In the genomic region with DNA sequence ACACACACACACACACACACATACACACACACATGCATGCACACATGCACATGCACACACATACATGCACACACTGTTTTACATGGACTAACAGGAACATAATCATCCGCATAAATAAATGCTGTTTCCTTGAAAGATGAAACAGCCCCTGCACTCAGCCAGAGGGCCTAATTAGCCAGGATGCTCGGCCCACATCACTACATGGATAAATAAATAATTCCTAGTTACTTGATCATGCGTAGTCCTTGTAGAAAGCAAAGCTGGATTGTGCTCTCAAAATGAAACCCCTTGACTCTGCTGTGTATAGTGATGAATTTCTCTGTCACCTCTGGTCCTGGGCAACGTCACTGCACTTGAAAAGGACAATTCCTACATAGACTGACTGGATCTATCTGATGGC, we compare ENCODE assay signal across 20 mouse cellular contexts. TPM values are rescaled to one million over a fixed set of nuclear protein-coding genes. Genes with fewer than 3 reads are reported as not detected.
DNase-seq lines count a peak whose midpoint lies in the region; ATAC-seq and TF ChIP-seq lines count a peak whose summit lies in the region.
"Had no signal": no experiment of that assay in that cellular context is flagged by ENCODE, and none has a peak within 500 bp of the region (broad histone marks: within the 10 kb centered on the region; RNA-seq: fewer than 3 reads in every experiment).

No protein-coding gene starts in this region.

- no peak overlapping the region for H3K4me2 ChIP-seq in hindbrain, postnatal 0 days (ENCODE audit: low read depth, low read length)
- no peak overlapping the region for H3K4me2 ChIP-seq in midbrain, embryonic 13.5 days (replicated peaks)
- no peak overlapping the region for H3K4me2 ChIP-seq in midbrain, embryonic 11.5 days
- no peak overlapping the region for H3K4me2 ChIP-seq in hindbrain, embryonic 12.5 days (replicated peaks)
- no peak overlapping the region for H3K4me2 ChIP-seq in midbrain, postnatal 0 days (ENCODE audit: low read depth, low read length, poor library complexity, severe bottlenecking)
- H3K4me2 ChIP-seq: embryonic facial prominence, embryonic 13.5 days; limb, embryonic 15.5 days; liver, embryonic 15.5 days had no signal

- DNase-seq in hindbrain, embryonic 10.5 days (ENCODE audit: low spot score) = no peak
- no peak for DNase-seq in hindbrain, postnatal 0 days (ENCODE audit: low spot score)
- no peak for DNase-seq in midbrain, embryonic 11.5 days (ENCODE audit: low spot score, missing footprints)
- DNase-seq in midbrain, postnatal 0 days (ENCODE audit: low spot score) = no peak
- no peak for DNase-seq in adrenal gland, adult 18-20 months (ENCODE audit: low spot score in 2 of 2)
- DNase-seq: cerebellum, adult 2 months; forebrain, postnatal 0 days; gastrocnemius, postnatal 36 days; kidney, adult 18-20 months; layer of hippocampus, postnatal 36 days; thymus, postnatal 25 days had no signal

- H3K9ac ChIP-seq in hindbrain, postnatal 0 days (replicated peaks; ENCODE audit: low read length) = no peak overlapping the region
- no peak overlapping the region for H3K9ac ChIP-seq in midbrain, embryonic 13.5 days (replicated peaks)
- no peak overlapping the region for H3K9ac ChIP-seq in midbrain, embryonic 11.5 days (ENCODE audit: low read length)
- no peak overlapping the region for H3K9ac ChIP-seq in hindbrain, embryonic 12.5 days
- H3K9ac ChIP-seq in midbrain, postnatal 0 days (replicated peaks; ENCODE audit: low read length, poor library complexity, severe bottlenecking) = no peak overlapping the region
- H3K9ac ChIP-seq: embryonic facial prominence, embryonic 13.5 days; forebrain, postnatal 0 days; limb, embryonic 15.5 days; liver, embryonic 15.5 days had no signal

- no peak overlapping the region for H3K4me3 ChIP-seq in hindbrain, embryonic 10.5 days
- no peak overlapping the region for H3K4me3 ChIP-seq in hindbrain, postnatal 0 days (ENCODE audit: low read length)
- H3K4me3 ChIP-seq in midbrain, embryonic 13.5 days (replicated peaks) = no peak overlapping the region
- H3K4me3 ChIP-seq in midbrain, embryonic 11.5 days (ENCODE audit: low read depth, low read length) = no peak overlapping the region
- no peak overlapping the region for H3K4me3 ChIP-seq in hindbrain, embryonic 12.5 days
- no peak overlapping the region for H3K4me3 ChIP-seq in midbrain, postnatal 0 days (ENCODE audit: low read depth, low read length)
- H3K4me3 ChIP-seq: embryonic facial prominence, embryonic 13.5 days; limb, embryonic 15.5 days; liver, embryonic 15.5 days had no signal

- H3K27me3 ChIP-seq in hindbrain, embryonic 10.5 days (ENCODE audit: insufficient read depth, poor library complexity, severe bottlenecking) = peaks cover 22% of the 10 kb centered on the region
- H3K27me3 ChIP-seq in hindbrain, postnatal 0 days (ENCODE audit: insufficient read depth, low read length) = no peaks in the 10 kb centered on the region
- peaks cover 5% of the 10 kb centered on the region; the same call in 1 of the 2 replicates for H3K27me3 ChIP-seq in midbrain, embryonic 13.5 days
- no peaks in the 10 kb centered on the region; the same call in 1 of the 2 replicates for H3K27me3 ChIP-seq in midbrain, embryonic 11.5 days (ENCODE audit: control insufficient read depth, insufficient read depth, low read length)
- no peaks in the 10 kb centered on the region; the same call in 1 of the 2 replicates for H3K27me3 ChIP-seq in hindbrain, embryonic 12.5 days
- no peaks in the 10 kb centered on the region for H3K27me3 ChIP-seq in midbrain, postnatal 0 days (ENCODE audit: insufficient read depth, low read length)
- H3K27me3 ChIP-seq: CH12.LX; liver, embryonic 15.5 days had no signal

- no peaks in the 10 kb centered on the region for H3K36me3 ChIP-seq in hindbrain, embryonic 10.5 days
- no peaks in the 10 kb centered on the region for H3K36me3 ChIP-seq in hindbrain, postnatal 0 days (ENCODE audit: insufficient read depth, low read length)
- no peaks in the 10 kb centered on the region for H3K36me3 ChIP-seq in midbrain, embryonic 13.5 days
- no peaks in the 10 kb centered on the region for H3K36me3 ChIP-seq in midbrain, embryonic 11.5 days (ENCODE audit: control insufficient read depth, insufficient read depth, low read length)
- no peaks in the 10 kb centered on the region for H3K36me3 ChIP-seq in hindbrain, embryonic 12.5 days
- H3K36me3 ChIP-seq in midbrain, postnatal 0 days (ENCODE audit: insufficient read depth, low read length) = no peaks in the 10 kb centered on the region
- H3K36me3 ChIP-seq: embryonic facial prominence, embryonic 13.5 days; limb, embryonic 15.5 days; liver, embryonic 15.5 days had no signal

- H3K4me1 ChIP-seq in hindbrain, embryonic 10.5 days (replicated peaks) = peaks cover 56% of the 10 kb centered on the region
- no peaks in the 10 kb centered on the region for H3K4me1 ChIP-seq in hindbrain, postnatal 0 days (ENCODE audit: insufficient read depth, low read length)
- peaks cover 18% of the 10 kb centered on the region; the same call in 1 of the 2 replicates for H3K4me1 ChIP-seq in midbrain, embryonic 13.5 days (replicated peaks)
- no peaks in the 10 kb centered on the region for H3K4me1 ChIP-seq in midbrain, embryonic 11.5 days (ENCODE audit: control insufficient read depth, insufficient read depth, low read length)
- peaks cover 20% of the 10 kb centered on the region for H3K4me1 ChIP-seq in hindbrain, embryonic 12.5 days
- no peaks in the 10 kb centered on the region for H3K4me1 ChIP-seq in midbrain, postnatal 0 days (ENCODE audit: insufficient read depth, low read length)
- H3K4me1 ChIP-seq: liver, embryonic 15.5 days had no signal

- 77% methylated on average over 4 of the region's 4 CpGs for WGBS in hindbrain, embryonic 10.5 days
- 65% methylated on average over 4 of the region's 4 CpGs for WGBS in hindbrain, postnatal 0 days
- WGBS in midbrain, embryonic 13.5 days = 63% methylated on average over 4 of the region's 4 CpGs
- 78% methylated on average over 4 of the region's 4 CpGs for WGBS in midbrain, embryonic 11.5 days
- WGBS in hindbrain, embryonic 12.5 days = 61% methylated on average over 4 of the region's 4 CpGs
- 47% methylated on average over 4 of the region's 4 CpGs for WGBS in midbrain, postnatal 0 days

- peak overlapping the region; percentile 56; the same call in 1 of the 2 replicates for H3K27ac ChIP-seq in hindbrain, embryonic 10.5 days
- H3K27ac ChIP-seq in hindbrain, postnatal 0 days = no peak overlapping the region
- no peak overlapping the region for H3K27ac ChIP-seq in midbrain, embryonic 13.5 days
- no peak overlapping the region for H3K27ac ChIP-seq in midbrain, embryonic 11.5 days (ENCODE audit: low read depth, low read length)
- H3K27ac ChIP-seq in hindbrain, embryonic 12.5 days = no peak overlapping the region
- H3K27ac ChIP-seq in midbrain, postnatal 0 days (ENCODE audit: low read depth, low read length) = no peak overlapping the region
- H3K27ac ChIP-seq: embryonic facial prominence, embryonic 13.5 days; limb, embryonic 15.5 days; liver, embryonic 15.5 days had no signal

- ATAC-seq in hindbrain, postnatal 0 days = no peak
- peak; percentile 46; the same call in 1 of the 2 replicates for ATAC-seq in midbrain, embryonic 13.5 days
- no peak for ATAC-seq in midbrain, embryonic 11.5 days (ENCODE audit: low FRiP score)
- ATAC-seq in hindbrain, embryonic 12.5 days (ENCODE audit: low FRiP score) = peak; percentile 40; the same call in 1 of the 2 replicates
- ATAC-seq in midbrain, postnatal 0 days (ENCODE audit: low FRiP score) = 0 out of 2 replicates have a peak, but pooled peaks have one; percentile 14
- ATAC-seq: forebrain, postnatal 0 days; lung, postnatal 0 days had no signal

- TF ChIP-seq CTCF in hindbrain, postnatal 0 days (IDR thresholded peaks at IDR 0.05; ENCODE audit: low read depth) = no peak
- TF ChIP-seq CTCF in midbrain, postnatal 0 days (IDR thresholded peaks at IDR 0.05) = no peak

- H3K9me3 ChIP-seq in hindbrain, embryonic 10.5 days = no peaks in the 10 kb centered on the region
- no peaks in the 10 kb centered on the region for H3K9me3 ChIP-seq in hindbrain, postnatal 0 days (ENCODE audit: low read length)
- no peaks in the 10 kb centered on the region for H3K9me3 ChIP-seq in midbrain, embryonic 13.5 days
- H3K9me3 ChIP-seq in midbrain, embryonic 11.5 days (ENCODE audit: control insufficient read depth, low read length) = no peaks in the 10 kb centered on the region
- no peaks in the 10 kb centered on the region for H3K9me3 ChIP-seq in hindbrain, embryonic 12.5 days (replicated peaks)
- H3K9me3 ChIP-seq in midbrain, postnatal 0 days (ENCODE audit: low read length) = no peaks in the 10 kb centered on the region
- H3K9me3 ChIP-seq: embryonic facial prominence, embryonic 13.5 days; limb, embryonic 15.5 days; liver, embryonic 15.5 days had no signal

RNA-seq across cellular contexts. Expression of a gene that starts 35.5 kb away (rescaled TPM):
- polyA plus RNA-seq in hindbrain, embryonic 10.5 days (2016; fragmentation: Nextera tagmentation; extraction: Ambion mirVana) = 9.1 and 11.4 TPM in 2 replicates
- 61.0 and 65.5 TPM in 2 replicates for total RNA-seq in hindbrain, postnatal 0 days (2014; rRNA removed)
- 3.3 and 3.8 TPM in 2 replicates for polyA plus RNA-seq in hindbrain, postnatal 0 days (2015; fragmentation: Nextera tagmentation; extraction: Ambion mirVana)
- 1.5 and 2.3 TPM in 2 replicates for polyA plus RNA-seq in midbrain, embryonic 13.5 days (2015; fragmentation: Nextera tagmentation; extraction: Ambion mirVana)
- polyA plus RNA-seq in midbrain, embryonic 11.5 days (2014; fragmentation: Nextera tagmentation; extraction: Ambion mirVana) = 5.0 and 5.5 TPM in 2 replicates
- 14.6 and 17.9 TPM in 2 replicates for polyA plus RNA-seq in hindbrain, embryonic 12.5 days (2016; fragmentation: Nextera tagmentation; extraction: Ambion mirVana)
- 27.8 and 33.7 TPM in 2 replicates for total RNA-seq in midbrain, postnatal 0 days (2014; rRNA removed)
- polyA plus RNA-seq in midbrain, postnatal 0 days (2015; fragmentation: Nextera tagmentation; extraction: Ambion mirVana) = 2.1 and 2.2 TPM in 2 replicates
- total RNA-seq in adrenal gland, adult 18-20 months (2021) = 100 to 1,000 TPM in 1 of 2 experiments, 10 to 100 TPM in 1; 37.9 to 116 TPM
- total RNA-seq: common myeloid progenitor, adult 5-6 weeks; MEL had no signal

Comparison
In these comparisons a context has a peak if more than half of its experiments do, and no peak if none do; other contexts are left out.
1. ATAC-seq: peak in midbrain, embryonic 13.5 days (single experiment), hindbrain, embryonic 12.5 days (single experiment) and midbrain, postnatal 0 days (single experiment); none in hindbrain, postnatal 0 days (single experiment) and midbrain, embryonic 11.5 days (single experiment).